Mouse (Mus musculus) gastrocnemius, postnatal 25 days (tissue): ENCODE data around the gene Defb13. TPM values are rescaled to one million over a fixed set of nuclear protein-coding genes. Genes with fewer than 3 reads are reported as not detected.
"Not testable (repeated sequence)": the region's sequence is repeated elsewhere in the genome, so short reads cannot be mapped to it uniquely, and the experiment has no call there.

Source experiments
- DNase-seq: peaks from one replicate; pipeline ENCODE4 v3.0.0; 2022
- long read RNA-seq, 2 experiments: library from polyadenylated mRNA; stranded (forward); transcript quantifications; one replicate each; pipeline ENCODE4 v2.0.0; 2021
- total RNA-seq, 2 experiments: library from RNA; stranded (reverse); gene quantifications; 1 replicate in 1 of 2; 2 replicates in 1 of 2; pipeline ENCODE4 v1.2.3; 2021

The Defb13 gene
- not detected for total RNA-seq
- long read RNA-seq, experiment 1 = 0 reads
- long read RNA-seq, experiment 2 = 0 reads

DNA sequence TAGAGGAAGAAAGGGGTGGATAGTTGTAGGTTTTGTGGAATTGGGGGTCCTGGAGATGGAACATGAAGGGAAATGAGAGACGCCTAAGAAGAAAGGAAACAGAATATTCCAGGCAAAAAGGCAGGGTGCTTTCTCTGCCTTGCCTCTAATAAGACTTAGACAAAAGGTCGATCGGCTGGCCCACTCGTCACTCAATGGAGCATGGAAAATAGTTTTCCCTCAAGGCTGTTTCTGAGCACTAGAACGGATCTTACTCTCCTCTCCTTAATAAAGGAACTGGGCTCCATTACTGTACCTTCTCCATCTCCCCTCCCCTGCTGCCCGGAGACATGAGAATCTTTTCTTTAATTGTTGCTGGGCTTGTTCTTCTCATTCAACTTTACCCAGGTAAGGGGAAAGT is at the start of gene Defb13:
Gene Defb13 (plus strand): TSS at position 301 of the 400 bp plus-strand sequence.
- no peak for DNase-seq

DNA sequence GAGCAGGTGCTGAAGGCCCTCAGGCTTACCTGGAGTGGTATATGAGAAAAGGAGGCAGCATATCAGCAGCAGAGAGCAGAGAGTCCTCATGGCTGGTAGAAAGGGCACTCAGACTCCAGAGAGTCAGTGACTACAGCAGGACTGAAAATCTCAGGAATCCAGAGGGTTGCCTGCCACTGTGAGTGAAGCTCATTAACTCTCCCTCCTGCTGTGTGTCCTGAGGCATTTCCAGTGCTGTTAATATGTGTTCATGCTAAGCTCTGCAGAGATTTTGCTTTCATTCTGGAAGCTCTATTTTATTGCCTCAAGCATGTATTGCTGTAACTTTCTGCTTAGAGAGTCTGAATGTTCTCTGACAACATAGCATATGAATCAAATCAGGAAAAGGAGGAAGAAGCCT is 40.3 kb upstream of the Defb13 start, which contains the start of gene Defb11:
Gene Defb11 (minus strand): TSS at position 123 of the 400 bp plus-strand sequence.
- not testable (repeated sequence) for DNase-seq

DNA sequence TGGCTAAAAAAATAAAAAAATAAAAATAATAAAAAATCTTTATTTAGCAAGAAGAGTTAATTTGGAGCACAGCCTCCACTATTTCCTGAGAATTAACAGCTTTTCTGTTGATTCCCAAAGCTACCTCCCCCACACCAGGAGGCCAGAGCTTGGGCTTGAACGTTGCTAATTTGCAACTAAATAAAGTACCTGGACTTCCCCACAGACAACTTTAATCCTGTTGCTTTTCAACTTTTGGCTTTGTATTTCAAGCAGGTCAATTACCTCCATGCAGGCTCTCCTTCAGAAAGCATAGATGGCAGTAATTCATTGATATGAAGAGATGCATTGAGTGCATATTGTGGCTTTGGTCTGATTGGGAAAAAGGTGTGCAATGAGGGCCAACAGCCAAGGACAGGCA is 34.6 kb upstream of the Defb13 start:
- no peak for DNase-seq

DNA sequence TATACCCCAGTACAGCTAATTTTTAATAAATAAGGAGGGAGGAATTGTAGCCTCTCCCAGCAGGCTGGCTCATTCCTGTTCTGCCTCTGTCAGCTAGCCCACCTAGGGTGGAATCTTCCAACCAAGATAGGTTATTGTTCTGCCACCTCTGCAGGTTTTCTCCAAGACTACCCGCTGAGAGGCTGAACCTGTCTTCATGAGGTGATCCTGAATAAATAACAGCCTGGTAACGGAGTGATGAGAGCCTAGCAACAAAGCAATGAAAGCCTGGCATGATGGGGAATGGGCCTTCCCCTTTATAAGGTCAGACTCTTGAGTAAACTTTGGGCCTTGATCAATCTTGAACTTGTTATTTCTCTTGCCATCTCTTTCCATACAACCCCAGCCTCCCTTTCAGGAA is 34.0 kb upstream of the Defb13 start:
- DNase-seq = no peak

DNA sequence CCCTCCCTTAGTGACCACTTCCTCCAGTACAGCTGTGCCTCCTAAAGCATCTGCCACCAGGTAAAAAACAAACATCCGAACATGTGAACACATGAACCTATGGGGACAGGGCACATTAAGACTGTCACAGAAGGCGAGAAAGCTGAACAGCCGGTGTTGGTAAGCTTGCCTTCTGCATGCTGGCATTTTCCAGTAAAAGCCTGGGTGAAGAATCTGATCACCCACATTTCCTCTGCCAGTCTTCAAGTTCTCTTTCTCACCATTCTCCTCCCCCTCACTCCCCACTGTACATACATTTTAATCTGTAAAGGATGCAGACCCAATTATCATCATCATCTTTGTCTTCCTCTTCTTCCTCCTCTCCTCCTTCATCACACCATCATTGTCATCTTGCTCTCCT is 30.9 kb upstream of the Defb13 start:
- no peak for DNase-seq

DNA sequence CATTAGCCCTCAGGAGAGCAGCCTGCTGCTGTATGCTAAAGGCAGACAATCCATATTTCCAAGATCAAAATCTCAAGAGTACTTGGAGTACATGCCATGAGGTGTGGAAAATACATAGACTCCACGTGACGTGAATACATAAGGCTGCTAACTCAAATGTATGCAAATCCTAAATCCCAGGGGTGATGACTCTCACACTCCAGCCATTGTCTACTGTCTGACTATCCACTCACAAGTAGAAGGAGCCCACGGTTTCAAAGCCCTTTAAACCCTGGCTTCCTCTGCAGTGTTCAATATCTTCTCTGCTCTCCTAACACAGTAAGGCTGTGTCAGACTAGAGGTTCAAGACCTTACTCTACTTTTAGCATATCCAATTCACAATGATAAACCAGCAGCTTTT is 15.8 kb upstream of the Defb13 start:
- not testable (repeated sequence) for DNase-seq

DNA sequence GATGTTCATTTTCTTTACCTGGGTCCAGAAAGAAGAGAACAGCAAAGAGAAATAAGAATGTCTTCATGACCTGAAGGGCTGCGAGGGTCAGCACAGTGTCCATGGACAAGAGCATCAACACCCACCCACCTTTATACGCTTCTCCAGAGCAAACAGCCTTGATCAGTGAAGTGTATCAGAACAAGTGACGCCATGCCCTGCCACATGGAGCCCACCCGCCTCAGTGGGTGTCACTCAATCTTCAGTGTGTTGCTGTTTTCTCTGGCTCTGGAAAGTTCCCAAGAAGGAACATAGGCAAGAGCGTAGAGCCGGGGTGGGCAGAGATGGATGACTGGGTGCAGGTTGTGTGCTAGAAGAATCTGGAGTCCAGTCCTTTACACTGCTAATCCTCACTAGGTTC is 14.0 kb upstream of the Defb13 start, which contains the start of gene Defb15:
Gene Defb15 (minus strand): TSS at position 101 of the 400 bp plus-strand sequence.
- DNase-seq = no peak

DNA sequence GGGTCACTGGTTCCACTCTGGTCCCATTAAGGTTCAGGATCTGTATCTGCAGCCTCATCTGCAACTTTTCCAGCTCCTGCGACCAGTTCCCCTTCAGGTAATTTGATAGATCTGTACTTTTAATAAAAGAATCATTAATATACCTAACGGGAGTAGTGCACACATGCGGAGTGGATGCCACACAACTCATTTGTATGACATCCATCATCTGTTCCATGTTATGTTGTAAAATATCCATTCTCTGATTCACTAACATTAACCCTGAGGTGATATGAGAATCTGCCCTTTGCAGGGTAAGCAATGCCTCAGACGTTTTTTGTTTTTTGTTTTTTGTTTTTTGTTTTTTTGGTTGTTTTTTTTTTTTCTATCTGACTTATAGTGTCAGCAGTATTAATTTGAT is 8.5 kb upstream of the Defb13 start, which contains the start of gene Defb35:
Gene Defb35 (plus strand): TSS at position 301 of the 400 bp plus-strand sequence.
- DNase-seq = not testable (repeated sequence)

DNA sequence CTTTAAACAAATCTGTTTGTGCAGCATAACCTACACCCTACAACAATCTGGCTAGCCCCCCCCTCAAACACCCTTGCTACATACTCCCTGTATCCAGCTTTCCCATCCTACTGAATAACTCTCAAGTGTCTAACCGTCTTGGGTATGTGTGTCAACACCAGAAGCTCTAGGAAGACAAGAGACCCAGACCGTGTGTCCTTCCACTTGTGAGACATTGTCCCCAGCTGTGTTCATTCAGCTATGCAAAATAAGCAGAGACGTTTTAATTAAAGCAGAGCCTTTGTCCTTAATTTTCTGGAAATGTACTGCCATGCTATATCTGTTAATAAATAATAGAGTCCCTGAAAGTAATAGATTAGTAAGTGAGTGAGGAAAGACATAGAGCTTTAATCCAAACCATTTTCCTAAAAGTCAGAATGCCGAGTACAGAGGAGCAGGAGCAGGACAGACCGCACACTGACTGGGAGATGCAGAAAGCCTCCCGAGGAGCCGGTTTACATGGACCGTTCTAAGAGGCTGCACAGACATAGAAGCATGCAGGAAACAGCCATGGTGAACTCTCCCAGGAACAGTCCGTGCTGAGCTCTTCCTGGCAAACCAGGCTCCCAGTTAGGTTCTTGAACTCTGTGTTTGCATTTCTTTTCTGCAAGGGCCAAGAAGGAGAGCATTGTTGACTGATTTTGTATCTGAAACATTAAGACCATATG is 902 bp downstream of the Defb13 start:
- DNase-seq = no peak

DNA sequence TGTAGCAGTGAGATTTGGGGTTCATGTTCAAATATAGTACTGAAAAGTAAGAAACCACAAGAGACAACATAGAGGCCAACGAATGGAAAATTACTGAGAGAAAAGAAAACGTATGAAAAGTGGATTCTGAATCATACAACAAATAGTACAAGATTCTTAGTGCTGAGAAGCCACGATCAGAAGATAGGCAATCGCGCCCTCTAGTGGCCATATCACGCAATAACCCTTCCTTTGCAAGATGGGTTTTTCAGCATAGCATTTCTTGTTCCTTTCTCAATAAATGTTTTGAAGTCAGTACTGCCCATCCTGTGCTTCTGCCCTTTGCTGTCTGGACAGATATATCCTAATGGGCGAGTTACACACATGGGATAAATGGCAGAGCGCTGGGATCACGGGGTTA is 8.8 kb downstream of the Defb13 start:
- DNase-seq = no peak

DNA sequence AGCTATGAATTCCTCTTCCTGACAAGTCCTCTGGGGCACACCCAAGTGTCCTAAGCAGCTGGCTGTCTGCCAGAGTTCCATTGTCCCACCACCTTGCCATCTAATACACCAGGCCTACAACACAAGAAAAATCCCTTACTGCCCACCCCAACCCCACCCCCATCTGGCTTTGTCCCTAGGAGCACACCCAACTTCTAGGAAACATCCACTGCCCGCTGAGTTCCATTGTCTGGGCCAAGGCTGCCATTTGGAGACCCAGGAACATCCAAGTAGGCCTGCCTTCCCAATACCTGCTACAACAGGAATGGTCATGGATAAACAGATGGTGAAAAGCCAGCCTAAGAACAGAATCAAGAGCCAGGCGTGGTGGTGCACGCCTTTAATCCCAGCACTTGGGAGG is 9.8 kb downstream of the Defb13 start:
- DNase-seq = no peak

DNA sequence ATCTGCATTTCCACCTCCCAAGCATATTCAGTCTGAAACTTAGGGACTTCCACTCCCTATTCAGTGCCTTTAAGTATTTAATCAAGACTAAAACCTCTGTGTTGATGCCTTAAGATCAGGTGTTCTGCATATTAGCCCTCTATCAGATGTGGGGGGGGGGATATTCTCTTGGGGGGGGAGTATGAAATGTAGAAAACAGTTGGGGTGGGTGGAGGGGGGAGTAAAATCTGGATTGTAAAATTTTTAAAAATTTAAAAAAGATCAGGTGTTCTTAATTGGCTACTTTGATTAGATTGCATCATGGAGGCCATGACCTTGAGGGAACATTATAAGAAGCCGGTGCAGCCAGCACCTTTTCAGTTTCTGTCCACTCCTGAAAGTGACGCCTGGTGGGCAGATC is 11.9 kb downstream of the Defb13 start, which contains the start of gene Fam90a1a:
Gene Fam90a1a (plus strand): TSS at position 301 of the 400 bp plus-strand sequence.
- no peak for DNase-seq

DNA sequence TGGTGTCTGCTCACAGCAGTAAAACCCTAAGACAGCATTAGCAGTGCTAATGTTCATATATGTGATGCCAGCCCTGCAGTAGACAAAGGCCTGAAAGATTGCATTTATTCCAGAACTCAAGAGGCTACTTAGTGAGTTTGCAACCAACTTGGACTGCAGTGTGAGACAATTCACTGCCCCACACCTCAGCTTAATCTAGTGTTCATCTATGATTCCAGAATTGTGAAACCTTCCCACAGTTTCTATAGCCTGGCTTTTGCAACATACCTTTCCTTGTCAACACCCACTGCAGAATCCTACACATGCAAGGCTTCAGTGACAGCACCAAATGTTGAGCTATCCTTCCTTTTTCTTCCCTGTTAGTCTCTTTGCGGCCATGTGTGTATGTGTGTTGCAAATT is 20.1 kb downstream of the Defb13 start:
- no peak for DNase-seq

DNA sequence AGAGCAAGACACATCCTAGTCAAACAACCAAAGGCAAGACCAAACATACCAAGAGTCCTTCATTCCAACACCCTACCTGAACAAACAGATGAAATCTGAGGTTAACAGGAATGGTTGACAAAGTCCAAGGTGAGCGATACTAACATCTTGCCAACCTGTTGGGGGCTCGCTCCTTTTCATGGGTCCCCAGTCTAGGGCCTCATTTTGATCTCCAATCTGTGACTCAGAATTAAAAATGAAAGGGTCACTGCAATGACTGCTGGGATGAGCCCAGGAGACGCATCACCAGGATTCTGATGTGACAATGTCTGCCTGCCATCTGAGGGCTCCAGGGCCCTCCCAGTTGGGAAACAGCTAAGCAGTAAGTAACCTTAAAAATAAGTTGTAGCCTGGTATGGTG is 22.9 kb downstream of the Defb13 start, which contains the start of gene Ccdc70:
Gene Ccdc70 (plus strand): TSS at position 301 of the 400 bp plus-strand sequence.
- DNase-seq = no peak

DNA sequence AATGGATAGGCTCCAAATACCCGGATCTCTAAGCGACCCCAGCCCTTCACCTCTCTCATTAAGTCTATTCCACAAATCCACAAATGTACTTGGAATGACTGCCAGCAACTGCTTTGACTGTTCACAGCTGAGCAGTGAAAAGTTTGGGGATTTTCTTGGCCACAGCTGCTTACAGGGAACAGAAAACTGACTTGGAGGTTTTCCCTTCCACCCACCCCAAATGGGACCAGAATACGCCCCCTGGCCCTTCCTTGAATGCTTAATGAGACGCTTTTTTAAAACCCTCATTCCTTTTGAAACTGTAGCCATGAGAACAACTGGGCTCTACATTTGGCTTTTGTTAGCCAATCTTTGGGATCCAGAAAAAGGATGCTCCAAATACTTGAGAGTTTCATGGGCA is 31.6 kb downstream of the Defb13 start:
- no peak for DNase-seq

DNA sequence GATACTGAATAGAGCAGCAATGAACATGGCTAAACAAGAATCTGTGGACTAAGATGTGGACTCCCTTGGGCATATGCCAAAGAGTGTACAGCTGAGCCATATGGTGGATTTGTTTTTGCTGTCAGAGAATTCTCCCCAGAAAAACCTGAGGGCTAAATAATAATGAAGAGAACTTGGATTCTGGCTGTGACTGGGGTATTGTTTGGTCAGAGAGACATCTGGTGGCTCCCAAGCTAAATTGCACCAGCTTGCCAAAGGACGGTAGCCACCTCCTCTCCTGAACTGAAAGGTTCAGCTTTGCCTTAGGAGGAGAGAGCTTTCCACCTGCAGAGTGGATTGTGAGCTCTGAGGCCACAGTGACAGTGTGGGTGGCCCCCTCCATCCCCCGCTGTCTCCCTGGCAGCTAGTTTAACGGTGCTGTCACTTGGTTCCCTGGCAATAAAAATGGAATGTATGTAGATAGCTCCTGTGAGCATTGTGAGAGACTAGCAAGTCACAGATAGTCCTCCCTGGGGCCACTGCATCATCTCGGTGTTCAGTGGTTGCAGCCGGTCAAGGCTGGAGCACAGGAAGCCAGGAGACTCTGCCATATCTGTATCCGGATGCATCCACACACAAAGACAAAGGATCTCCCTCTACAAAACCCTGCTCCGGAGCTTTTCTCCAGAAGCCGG is 35.2 kb downstream of the Defb13 start:
- DNase-seq = no peak

DNA sequence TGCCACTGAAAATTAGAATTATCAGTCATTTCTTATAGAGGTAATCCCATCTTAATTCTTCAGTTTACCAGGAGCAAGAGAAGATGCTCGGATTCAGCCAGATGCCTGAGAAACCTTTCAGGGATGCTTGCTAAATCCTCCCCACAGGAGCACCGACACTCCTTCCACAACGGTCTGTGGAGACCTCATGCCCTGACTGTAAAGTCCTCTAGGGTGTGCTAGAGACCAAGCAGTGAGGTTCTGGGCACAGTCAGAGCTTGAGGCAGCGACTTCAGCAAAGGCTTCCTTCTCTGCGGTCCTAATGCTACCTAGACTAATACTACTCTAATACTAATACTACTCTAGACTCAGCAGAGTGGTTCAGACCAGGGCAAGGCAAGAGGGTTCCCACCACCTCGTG is 45.6 kb downstream of the Defb13 start:
- peak; percentile 11 for DNase-seq

DNA sequence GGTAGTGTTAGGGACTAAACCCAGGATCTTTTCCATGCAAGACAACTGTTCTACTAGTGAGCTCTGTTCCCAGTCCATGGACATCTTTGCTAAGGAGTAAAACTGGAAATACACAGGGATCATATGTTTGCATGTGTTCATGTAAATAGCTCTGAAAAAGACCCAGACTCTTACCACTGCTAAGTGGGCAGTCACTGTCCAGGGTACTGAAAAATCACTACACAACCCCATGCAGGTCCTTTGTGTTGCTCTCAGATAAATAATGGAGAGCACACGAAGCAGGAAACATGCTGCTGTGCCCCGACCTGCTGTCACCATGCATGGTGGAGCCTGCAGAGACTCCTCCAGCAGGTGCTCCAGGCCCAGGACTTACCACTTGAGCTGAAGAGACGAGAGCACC is 48.6 kb downstream of the Defb13 start:
- no peak for DNase-seq

Other genes with a start within 250 kb of the Defb13 start
- not detected for gene AY761184, start 243.1 kb upstream of the Defb13 start, total RNA-seq
- not detected for gene Defa24, start 212.3 kb upstream of the Defb13 start, total RNA-seq
- not detected for gene Defb50, start 123.2 kb upstream of the Defb13 start, total RNA-seq
- not detected for gene Defb2, start 106.8 kb upstream of the Defb13 start, total RNA-seq
- gene Defb10, start 87.9 kb upstream of the Defb13 start, total RNA-seq = not detected
- not detected for gene Defb9, start 61.3 kb upstream of the Defb13 start, total RNA-seq
- gene Defb11, start 40.4 kb upstream of the Defb13 start, total RNA-seq = not detected
- gene Defb15, start 14.1 kb upstream of the Defb13 start, total RNA-seq = not detected
- not detected for gene Defb35, start 8.4 kb upstream of the Defb13 start, total RNA-seq
- gene Fam90a1a, start 12.0 kb downstream of the Defb13 start, total RNA-seq = not detected
- gene Ccdc70, start 23.0 kb downstream of the Defb13 start, total RNA-seq = not detected
- under 1 TPM in 1 of 2 experiments, not detected in 1; 0.03 TPM for gene Atp7b, start 113.5 kb downstream of the Defb13 start, total RNA-seq
- gene Alg11, start 114.0 kb downstream of the Defb13 start, total RNA-seq = 1 to 10 TPM; 4.2 to 4.8 TPM
- gene Nek5, start 178.3 kb downstream of the Defb13 start, total RNA-seq = under 1 TPM in 1 of 2 experiments, not detected in 1; 0.23 TPM
- gene Nek3, start 219.7 kb downstream of the Defb13 start, total RNA-seq = 1 to 10 TPM; 2.4 to 2.8 TPM
- gene Ckap2, start 239.1 kb downstream of the Defb13 start, total RNA-seq = under 1 TPM; 0.46 to 0.96 TPM
- gene Vps36, start 246.0 kb downstream of the Defb13 start, total RNA-seq = 10 to 100 TPM; 27.9 to 33.0 TPM